Mouse (Mus musculus) liver, postnatal 0 days (tissue): ENCODE results near the gene Kiz.

ENCODE experiments used
- CTCF ChIP-seq: sonication (generic); IDR thresholded peaks from 2 replicates; pipeline ENCODE4 v1.5.1; 2016; ENCODE audit warnings: antibody characterized with exemption, low read depth
- EP300 ChIP-seq: IDR thresholded peaks from 2 replicates; pipeline ENCODE4 v1.6.1; 2016; ENCODE audit warnings: antibody characterized with exemption, low read depth, mild to moderate bottlenecking

DNA sequence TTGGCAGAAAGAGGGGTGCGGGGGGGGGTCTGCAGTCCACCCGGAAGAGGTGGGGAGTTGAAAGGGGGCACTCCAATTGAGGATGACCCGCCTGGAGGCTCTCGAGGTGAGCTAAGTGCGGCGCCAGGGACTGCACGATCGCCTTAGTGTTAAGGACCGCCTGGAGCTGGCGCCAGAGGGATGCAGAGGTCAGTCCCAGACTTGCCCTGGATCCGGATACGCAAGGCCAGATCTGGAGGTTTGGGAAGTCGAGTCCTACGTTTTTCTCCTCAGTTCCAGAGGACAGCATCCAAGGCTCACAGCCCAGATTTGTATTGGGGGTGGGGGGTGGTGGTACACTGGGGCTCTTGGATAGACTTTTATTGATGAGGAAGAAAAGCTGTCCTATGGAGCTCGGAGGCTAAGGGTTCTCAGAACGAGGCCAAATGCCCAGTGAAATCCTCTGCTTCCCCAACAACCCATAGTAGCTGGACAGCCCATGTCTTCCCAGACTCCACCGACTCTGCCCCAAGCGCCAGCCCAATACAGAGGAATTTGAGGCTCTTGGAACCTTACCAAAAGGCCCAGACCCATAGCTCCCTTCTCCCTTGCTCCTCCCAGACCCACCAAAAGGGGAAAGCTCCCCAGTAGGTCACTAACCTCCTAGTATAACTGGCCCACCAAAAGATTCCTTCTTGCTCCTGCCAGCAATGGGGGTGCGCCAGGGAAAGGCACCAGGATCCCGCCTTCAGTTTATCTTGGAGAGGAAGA, 20.2 kb upstream of the Kiz start:
- TF ChIP-seq CTCF (no peak), EP300 (no peak)
